Comparison of ENCODE assay signal across 8 mouse cellular contexts in the genomic region with DNA sequence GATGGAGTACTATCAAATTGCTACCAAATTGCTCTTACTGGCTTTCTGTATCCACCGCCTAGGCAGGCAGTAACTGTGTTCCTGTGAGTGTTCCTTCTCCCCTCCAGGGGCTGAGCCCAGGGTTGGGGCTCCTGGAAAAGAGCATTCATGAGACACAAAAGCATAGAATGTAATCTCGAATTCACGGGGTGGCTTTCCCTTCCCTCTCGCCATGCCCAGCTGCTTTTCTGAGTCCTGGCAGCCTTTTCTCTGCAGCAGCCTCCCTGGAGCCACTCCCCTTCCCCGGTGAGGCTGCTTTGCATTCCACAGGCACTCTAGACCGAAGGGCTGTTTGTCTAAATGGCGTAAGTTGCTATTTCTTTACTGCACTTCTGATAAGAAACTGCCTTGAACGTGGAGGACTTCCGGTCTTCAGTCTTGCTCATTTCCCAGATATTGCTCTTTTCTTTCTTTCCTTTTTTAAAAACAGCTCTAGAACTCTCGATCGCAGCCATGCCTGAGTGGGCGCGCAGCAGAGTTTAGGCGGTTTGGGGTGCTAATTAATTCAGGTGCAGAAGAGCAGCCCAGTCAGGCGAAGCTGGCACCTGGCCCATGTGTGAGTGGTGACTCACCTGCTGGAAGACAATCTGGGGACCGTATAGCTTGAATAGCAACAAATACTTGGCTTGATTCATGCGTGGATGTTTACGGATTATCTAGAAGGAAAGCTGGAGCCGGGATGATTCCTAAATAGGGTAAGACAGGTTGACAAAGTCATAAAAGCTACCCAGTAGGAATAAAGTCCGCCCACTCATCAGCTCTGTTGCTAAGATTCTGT.
DNase-seq lines count a peak whose midpoint lies in the region; ATAC-seq and TF ChIP-seq lines count a peak whose summit lies in the region.

No protein-coding gene starts in this region.

- H3K9ac ChIP-seq in forebrain, embryonic 16.5 days (replicated peaks; ENCODE audit: low read depth, low read length) = peak overlapping the region; percentile 52
- H3K9ac ChIP-seq in neural tube, embryonic 15.5 days (replicated peaks) = peak overlapping the region; percentile 36; the same call in 1 of the 2 replicates

- H3K4me3 ChIP-seq in E14TG2a.4 (replicated peaks; ENCODE audit: low read length) = peak overlapping the region; percentile 73
- peak overlapping the region; percentile 39 for H3K4me3 ChIP-seq in forebrain, embryonic 16.5 days (replicated peaks; ENCODE audit: low read length)
- peak overlapping the region; percentile 56 for H3K4me3 ChIP-seq in hindbrain, embryonic 10.5 days
- H3K4me3 ChIP-seq in neural tube, embryonic 15.5 days (replicated peaks) = peak overlapping the region; percentile 40

- H3K36me3 ChIP-seq in E14TG2a.4 (ENCODE audit: insufficient read depth, low read length) = no peaks in the 10 kb centered on the region
- no peaks in the 10 kb centered on the region for H3K36me3 ChIP-seq in forebrain, embryonic 16.5 days (ENCODE audit: control insufficient read depth, insufficient read depth)
- no peaks in the 10 kb centered on the region for H3K36me3 ChIP-seq in hindbrain, embryonic 10.5 days
- H3K36me3 ChIP-seq in neural tube, embryonic 15.5 days = no peaks in the 10 kb centered on the region

- peak; percentile 84 for ATAC-seq in forebrain, embryonic 16.5 days
- ATAC-seq in neural tube, embryonic 15.5 days (ENCODE audit: low FRiP score) = peak; percentile 80

- H3K4me2 ChIP-seq in forebrain, embryonic 16.5 days (ENCODE audit: low read length) = peak overlapping the region; percentile 85
- H3K4me2 ChIP-seq in neural tube, embryonic 15.5 days = peak overlapping the region; percentile 83

- TF ChIP-seq CTCF in E14TG2a.4 (conservative IDR thresholded peaks at IDR 0.05; ENCODE audit: low read length) = no peak

- peak; percentile 84 to 87 for DNase-seq in cerebellum, adult 18-20 months
- DNase-seq in hindbrain, embryonic 10.5 days (ENCODE audit: low spot score) = peak; percentile 45
- DNase-seq in layer of hippocampus, adult 8-10 months (ENCODE audit: low spot score in 2 of 2) = peak; percentile 74 to 78
- peak; percentile 85 to 89 for DNase-seq in lung, adult 18-20 months
- peak; percentile 55 for DNase-seq in thymus, postnatal 25 days

- under 1% methylated on average over 20 of the region's 20 CpGs for WGBS in forebrain, embryonic 16.5 days
- 1% methylated on average over 20 of the region's 20 CpGs for WGBS in hindbrain, embryonic 10.5 days
- under 1% methylated on average over 20 of the region's 20 CpGs for WGBS in neural tube, embryonic 15.5 days

- no peak overlapping the region for H3K27ac ChIP-seq in forebrain, embryonic 16.5 days (ENCODE audit: low read length)
- H3K27ac ChIP-seq in hindbrain, embryonic 10.5 days = peak overlapping the region; percentile 81
- peak overlapping the region; percentile 49 for H3K27ac ChIP-seq in neural tube, embryonic 15.5 days (replicated peaks)

- H3K9me3 ChIP-seq in E14TG2a.4 (ENCODE audit: low read length) = peaks cover 4% of the 10 kb centered on the region
- H3K9me3 ChIP-seq in forebrain, embryonic 16.5 days (ENCODE audit: control insufficient read depth, low read length) = no peaks in the 10 kb centered on the region
- H3K9me3 ChIP-seq in hindbrain, embryonic 10.5 days = no peaks in the 10 kb centered on the region
- H3K9me3 ChIP-seq in neural tube, embryonic 15.5 days (replicated peaks) = no peaks in the 10 kb centered on the region

- H3K4me1 ChIP-seq in E14TG2a.4 (replicated peaks; ENCODE audit: low read depth, low read length) = peaks cover 53% of the 10 kb centered on the region
- H3K4me1 ChIP-seq in forebrain, embryonic 16.5 days (replicated peaks; ENCODE audit: control insufficient read depth, insufficient read depth, low read length) = peaks cover 12% of the 10 kb centered on the region
- H3K4me1 ChIP-seq in hindbrain, embryonic 10.5 days (replicated peaks) = peaks cover 23% of the 10 kb centered on the region
- H3K4me1 ChIP-seq in neural tube, embryonic 15.5 days = peaks cover 22% of the 10 kb centered on the region

- peaks cover 3% of the 10 kb centered on the region; the same call in 1 of the 2 replicates for H3K27me3 ChIP-seq in E14TG2a.4 (ENCODE audit: insufficient read depth, low read length)
- no peaks in the 10 kb centered on the region for H3K27me3 ChIP-seq in forebrain, embryonic 16.5 days (replicated peaks; ENCODE audit: control insufficient read depth, insufficient read depth, low read length)
- H3K27me3 ChIP-seq in hindbrain, embryonic 10.5 days (ENCODE audit: insufficient read depth, poor library complexity, severe bottlenecking) = peaks cover 35% of the 10 kb centered on the region
- 0 out of 2 replicates have a peak, but pooled peaks cover 3% of the 10 kb centered on the region for H3K27me3 ChIP-seq in neural tube, embryonic 15.5 days (replicated peaks)
